Mouse (Mus musculus) heart, embryonic 16.5 days (tissue): ENCODE results near the gene Hvcn1. TPM values are rescaled to one million over a fixed set of nuclear protein-coding genes. Genes with fewer than 3 reads are reported as not detected.
"Not testable (repeated sequence)": the region's sequence is repeated elsewhere in the genome, so short reads cannot be mapped to it uniquely, and the experiment has no call there.

Source experiments
- ATAC-seq: fragments of 200-750 bp; cut with Nextera tagmentation; replicated peaks from 2 replicates; pipeline ENCODE4 v1.8.0; 2017; ENCODE audit warnings: moderate number of reproducible peaks; ENCODE audit not compliant: insufficient read depth, low FRiP score; ENCODE audit errors: extremely low read depth
- H3K27ac ChIP-seq: fragments of 300-500 bp; sonication (generic); 2 replicates; pipeline ENCODE4 v1.5.1; 2014; ENCODE audit warnings: mild to moderate bottlenecking, low read length, control low read depth, moderate library complexity
- H3K27me3 ChIP-seq: fragments of 300-500 bp; sonication (generic); 2 replicates; pipeline ENCODE4 v1.6.1; 2014; ENCODE audit warnings: low read length, mixed read lengths; ENCODE audit not compliant: control insufficient read depth, insufficient read depth
- H3K36me3 ChIP-seq: fragments of 300-500 bp; sonication (generic); 2 replicates; pipeline ENCODE4 v1.6.1; 2014; ENCODE audit not compliant: control insufficient read depth, insufficient read depth
- H3K4me1 ChIP-seq: fragments of 300-500 bp; sonication (generic); 2 replicates; pipeline ENCODE4 v1.6.1; 2014; ENCODE audit warnings: low read length, mixed read lengths; ENCODE audit not compliant: control insufficient read depth, insufficient read depth
- H3K4me2 ChIP-seq: fragments of 300-500 bp; sonication (generic); 2 replicates; pipeline ENCODE4 v1.6.1; 2014; ENCODE audit warnings: low read depth, mild to moderate bottlenecking, control low read depth, low read length
- H3K4me3 ChIP-seq: fragments of 300-500 bp; sonication (generic); 2 replicates; pipeline ENCODE4 v1.5.1; 2014; ENCODE audit warnings: mild to moderate bottlenecking, control low read depth, low read length
- H3K9ac ChIP-seq: fragments of 300-500 bp; sonication (generic); 2 replicates; pipeline ENCODE4 v1.6.1; 2014; ENCODE audit warnings: low read length, control low read depth
- H3K9me3 ChIP-seq: fragments of 300-500 bp; sonication (generic); replicated peaks from 2 replicates; pipeline ENCODE4 v1.6.1; 2016; ENCODE audit warnings: low read length; ENCODE audit not compliant: control insufficient read depth
- WGBS: fragments of 180-500 bp; shearing (Covaris S2); extraction: QIAGEN DNeasy Blood & Tissue Kit; methylation state at CpG from one replicate; pipeline ENCODE4 v1.1.7; 2014; 5-methylcytosine and 5-hydroxymethylcytosine counted together
- polyA plus RNA-seq: library from polyadenylated mRNA; unstranded; fragments of >200 nt; fragmentation: Nextera tagmentation; extraction: Ambion mirVana; gene quantifications from 2 replicates; pipeline ENCODE4 v1.2.1, GENCODE M21; 2015

Hvcn1 gene
- polyA plus RNA-seq, 1 experiment from 2014 or later, result 5.7 TPM

DNA sequence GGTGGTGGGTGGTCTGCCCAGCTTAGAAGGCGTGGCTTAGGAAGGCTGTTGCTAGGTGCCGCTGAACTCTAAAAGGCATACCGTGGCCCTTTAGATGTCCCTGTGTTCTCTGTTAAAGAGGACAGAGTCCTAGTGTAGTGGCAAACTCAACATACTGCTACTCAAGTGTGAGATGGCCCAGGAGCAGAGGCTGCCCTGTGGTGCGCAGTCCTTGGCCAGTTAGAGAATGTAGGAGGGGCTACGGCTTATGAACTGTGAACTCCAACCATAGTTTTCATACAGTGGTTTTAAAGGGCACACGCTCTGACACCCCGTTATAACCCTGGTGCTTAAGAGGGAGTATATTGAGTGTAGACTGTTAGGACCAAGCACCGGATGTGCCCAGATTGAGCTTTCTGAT lies 35.5 kb upstream of the Hvcn1 start:
- Histone ChIP-seq H3K4me1 (peaks cover 22% of the 10 kb centered on the region), H3K27ac (no peak overlapping the region), H3K9ac (no peak overlapping the region), H3K9me3 (no peaks in the 10 kb centered on the region), H3K4me2 (no peak overlapping the region), H3K4me3 (no peak overlapping the region), H3K36me3 (peaks cover 53% of the 10 kb centered on the region), H3K27me3 (no peaks in the 10 kb centered on the region)
- WGBS, result 89% methylated on average over 8 of the region's 8 CpGs
- ATAC-seq, result no peak

DNA sequence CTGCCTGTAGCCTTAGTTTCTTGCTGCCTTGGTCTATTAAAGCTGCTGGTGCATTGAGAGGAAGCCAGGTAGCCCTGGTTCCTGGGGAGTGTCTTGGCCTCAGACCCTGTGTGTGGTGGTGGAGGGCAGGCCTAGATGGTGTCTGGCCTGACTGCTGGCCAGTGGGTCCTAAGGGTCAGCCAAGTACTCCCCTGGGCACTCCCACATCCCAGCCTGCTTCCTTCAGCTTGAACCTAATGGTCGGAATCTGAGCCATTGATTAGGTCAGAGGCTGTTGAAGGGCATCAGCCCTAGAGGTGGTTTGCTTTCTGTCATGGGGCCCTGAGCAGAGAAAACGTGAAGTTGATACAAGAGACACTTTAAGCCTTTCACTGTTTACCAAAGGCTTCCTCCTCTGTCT lies 31.2 kb upstream of the Hvcn1 start:
- 30% methylated on average over 2 of the region's 2 CpGs for WGBS
- Histone ChIP-seq H3K36me3 (peaks cover 43% of the 10 kb centered on the region), H3K4me3 (no peak overlapping the region), H3K27ac (no peak overlapping the region), H3K9ac (no peak overlapping the region), H3K4me1 (no peaks in the 10 kb centered on the region), H3K4me2 (no peak overlapping the region), H3K9me3 (no peaks in the 10 kb centered on the region), H3K27me3 (no peaks in the 10 kb centered on the region)
- no peak for ATAC-seq

DNA sequence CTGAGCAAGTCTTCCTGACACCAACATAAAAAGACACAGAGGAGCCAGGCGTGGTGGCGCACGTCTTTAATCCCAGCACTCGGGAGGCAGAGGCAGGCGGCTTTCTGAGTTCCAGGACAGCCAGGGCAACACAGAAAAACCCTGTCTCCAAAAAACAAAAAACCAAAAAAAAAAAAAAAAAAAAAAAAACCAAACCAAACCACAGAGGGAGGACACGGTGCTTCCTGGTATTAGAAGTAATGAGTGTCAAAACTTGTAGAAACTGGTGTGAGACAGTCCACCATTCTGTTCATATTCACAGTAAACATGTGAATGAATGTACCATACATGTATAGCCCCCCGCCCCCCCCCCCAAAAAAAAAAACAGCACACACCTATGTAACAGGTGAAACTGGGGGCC lies 30.6 kb upstream of the Hvcn1 start:
- H3K36me3 ChIP-seq, result peaks cover 38% of the 10 kb centered on the region
- H3K4me2 ChIP-seq, result no peak overlapping the region
- no peaks in the 10 kb centered on the region for H3K27me3 ChIP-seq
- WGBS, result 90% methylated on average over 7 of the region's 7 CpGs
- H3K9ac ChIP-seq, result no peak overlapping the region
- H3K4me3 ChIP-seq, result no peak overlapping the region
- H3K9me3 ChIP-seq, result no peaks in the 10 kb centered on the region
- no peaks in the 10 kb centered on the region for H3K4me1 ChIP-seq
- H3K27ac ChIP-seq, result no peak overlapping the region
- ATAC-seq, result no peak

DNA sequence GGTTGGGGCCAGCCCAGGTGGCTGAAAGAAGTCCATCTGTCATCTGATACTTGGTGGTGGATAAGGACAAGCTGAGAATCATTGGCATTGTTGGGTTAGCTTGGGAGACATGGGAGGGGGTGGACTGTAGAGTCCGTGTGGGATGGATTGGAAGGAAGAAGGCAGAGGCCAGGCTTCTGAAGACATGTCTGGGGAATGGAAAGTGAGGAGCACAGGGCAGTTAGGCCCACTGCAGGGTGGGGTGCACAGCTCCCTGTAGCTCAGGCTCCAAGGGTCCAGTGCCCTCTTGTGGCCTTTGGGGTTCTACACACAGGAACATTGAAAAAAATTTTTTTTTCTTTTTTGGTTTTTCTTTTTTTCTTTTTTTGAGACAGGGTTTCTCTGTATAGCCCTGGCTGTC lies 30.2 kb upstream of the Hvcn1 start:
- Histone ChIP-seq H3K9me3 (no peaks in the 10 kb centered on the region), H3K4me1 (no peaks in the 10 kb centered on the region), H3K4me2 (no peak overlapping the region), H3K27me3 (no peaks in the 10 kb centered on the region), H3K9ac (no peak overlapping the region), H3K36me3 (peaks cover 33% of the 10 kb centered on the region), H3K4me3 (no peak overlapping the region), H3K27ac (no peak overlapping the region)
- ATAC-seq, result no peak; the same call in 1 of the 2 replicates
- WGBS, result 16% methylated on average over 1 of the region's 1 CpGs

DNA sequence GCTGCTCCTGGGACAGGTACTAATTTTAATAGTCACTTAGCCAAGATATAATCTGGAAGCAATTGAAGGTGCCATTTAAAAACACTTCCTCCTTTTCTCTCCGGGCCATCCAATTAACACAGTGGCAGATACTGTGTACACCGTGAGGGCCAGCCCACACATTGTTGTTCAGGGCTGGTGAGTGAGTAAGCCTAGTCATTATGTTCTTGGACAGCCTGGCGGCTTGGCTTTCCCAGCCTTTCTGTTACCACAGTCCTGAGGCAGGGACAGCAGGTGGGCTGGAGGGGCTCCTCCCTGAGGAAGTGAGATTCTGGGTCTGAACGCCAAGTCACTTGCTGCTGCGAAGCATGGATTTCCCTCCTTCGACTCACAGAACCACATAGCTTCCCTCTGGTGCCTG lies 26.9 kb upstream of the Hvcn1 start:
- Histone ChIP-seq H3K4me2 (no peak overlapping the region), H3K27ac (no peak overlapping the region), H3K4me1 (no peaks in the 10 kb centered on the region), H3K36me3 (peaks cover 9% of the 10 kb centered on the region; the same call in 1 of the 2 replicates), H3K4me3 (no peak overlapping the region), H3K9me3 (no peaks in the 10 kb centered on the region), H3K27me3 (no peaks in the 10 kb centered on the region), H3K9ac (no peak overlapping the region)
- WGBS, result 54% methylated on average over 6 of the region's 6 CpGs
- ATAC-seq, result no peak

DNA sequence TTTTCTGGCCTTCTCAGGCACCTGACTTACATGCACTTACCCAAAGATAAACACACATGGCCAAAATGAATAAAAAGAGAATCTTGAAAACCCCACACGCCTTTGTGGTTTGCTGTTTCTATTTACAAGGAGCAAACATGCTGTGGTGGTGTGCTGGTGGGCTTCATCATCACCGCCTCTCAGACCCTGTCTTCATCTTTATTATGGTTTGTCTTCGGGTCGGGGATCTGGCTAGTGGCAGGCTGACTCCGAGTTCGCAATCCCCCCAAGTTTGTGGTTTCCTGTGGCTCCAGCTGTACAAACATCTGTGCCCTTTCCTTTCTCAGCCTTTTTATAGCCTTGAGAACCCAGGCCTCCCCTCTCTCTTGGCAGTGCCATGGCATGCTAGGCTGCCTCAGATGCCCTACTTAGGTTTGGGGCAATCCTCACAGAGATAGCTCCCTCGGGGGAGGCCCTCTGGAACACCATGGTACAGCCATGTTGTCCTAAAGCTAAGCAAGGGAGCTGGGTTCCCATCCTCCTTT lies 22.3 kb upstream of the Hvcn1 start:
- H3K4me1 ChIP-seq, result no peaks in the 10 kb centered on the region
- no peak overlapping the region for H3K4me2 ChIP-seq
- H3K4me3 ChIP-seq, result no peak overlapping the region
- no peak for ATAC-seq
- H3K9ac ChIP-seq, result no peak overlapping the region
- H3K36me3 ChIP-seq, result no peaks in the 10 kb centered on the region
- H3K27ac ChIP-seq, result no peak overlapping the region
- no peaks in the 10 kb centered on the region for H3K27me3 ChIP-seq
- WGBS, result 70% methylated on average over 7 of the region's 7 CpGs
- H3K9me3 ChIP-seq, result no peaks in the 10 kb centered on the region

DNA sequence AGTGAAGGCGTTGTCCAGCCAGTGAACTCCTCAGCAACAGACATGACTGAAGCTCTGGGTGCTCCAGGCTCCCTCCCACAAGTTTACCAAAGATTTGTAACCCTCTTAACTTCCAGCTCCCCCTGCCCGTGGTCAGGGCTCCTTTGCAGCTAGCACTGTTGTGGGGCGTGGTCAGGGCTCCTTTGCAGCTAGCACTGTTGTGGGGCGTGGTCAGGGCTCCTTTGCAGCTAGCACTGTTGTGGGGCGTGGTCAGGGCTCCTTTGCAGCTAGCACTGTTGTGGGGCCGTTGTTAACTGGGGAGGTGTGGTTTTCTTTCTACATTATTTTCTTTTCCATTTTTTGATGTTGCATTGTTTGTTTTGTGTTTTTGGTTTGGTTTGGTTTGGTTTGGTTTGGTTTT lies 21.7 kb upstream of the Hvcn1 start:
- 92% methylated on average over 6 of the region's 6 CpGs for WGBS
- not testable (repeated sequence) for H3K36me3 ChIP-seq, H3K4me2 ChIP-seq, H3K27me3 ChIP-seq, H3K27ac ChIP-seq, H3K4me3 ChIP-seq, ATAC-seq, H3K9me3 ChIP-seq, H3K9ac ChIP-seq, H3K4me1 ChIP-seq

DNA sequence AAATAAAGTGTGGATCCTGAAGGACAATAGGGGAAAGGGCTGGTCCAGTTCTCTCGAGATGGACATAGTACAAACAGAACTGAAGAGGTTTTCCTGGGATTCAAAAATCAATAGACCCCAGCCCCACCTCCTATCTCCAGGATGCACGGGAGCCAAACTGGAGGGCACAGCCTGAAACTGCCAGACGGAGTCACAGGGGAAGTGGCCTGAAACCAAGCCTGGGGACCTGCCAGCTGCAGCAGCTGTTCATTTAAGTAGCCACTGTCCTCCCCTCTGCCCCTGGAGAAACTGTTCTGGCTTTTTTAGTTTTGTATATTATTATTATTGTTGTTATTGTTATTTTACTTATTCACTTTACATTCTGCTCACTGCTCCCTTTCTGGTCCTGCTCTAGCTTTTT lies 17.5 kb upstream of the Hvcn1 start:
- Histone ChIP-seq H3K27me3 (no peaks in the 10 kb centered on the region), H3K4me2 (no peak overlapping the region), H3K36me3 (no peaks in the 10 kb centered on the region), H3K4me3 (no peak overlapping the region), H3K9ac (no peak overlapping the region), H3K4me1 (no peaks in the 10 kb centered on the region), H3K9me3 (no peaks in the 10 kb centered on the region), H3K27ac (no peak overlapping the region)
- ATAC-seq, result no peak
- 21% methylated on average over 3 of the region's 3 CpGs for WGBS

DNA sequence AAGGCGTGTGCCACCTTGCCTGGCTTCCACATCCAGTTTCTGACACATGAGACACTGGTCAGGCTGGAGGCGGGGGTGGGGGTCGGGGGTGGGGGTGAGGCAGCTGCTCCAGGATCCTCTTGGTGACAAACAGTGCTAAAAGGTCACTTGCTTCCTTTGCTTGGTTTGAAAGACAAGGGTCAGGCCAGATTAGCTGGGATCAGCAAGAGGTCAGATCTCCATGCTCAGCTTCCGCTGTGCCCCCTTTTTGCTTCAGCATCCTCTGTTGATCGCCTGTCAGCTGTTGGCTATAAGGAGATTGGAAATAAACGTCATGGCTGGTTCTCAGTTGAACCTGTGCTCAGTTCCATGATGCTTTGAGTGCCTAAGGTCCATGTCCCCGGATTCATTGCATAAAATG lies 16.1 kb upstream of the Hvcn1 start:
- Histone ChIP-seq H3K4me3 (no peak overlapping the region), H3K4me1 (no peaks in the 10 kb centered on the region), H3K9me3 (no peaks in the 10 kb centered on the region), H3K9ac (no peak overlapping the region), H3K27ac (no peak overlapping the region), H3K27me3 (no peaks in the 10 kb centered on the region), H3K36me3 (no peaks in the 10 kb centered on the region), H3K4me2 (no peak overlapping the region)
- no peak for ATAC-seq
- WGBS, result 63% methylated on average over 7 of the region's 7 CpGs
